Mouse (Mus musculus) cerebellum, adult 8-10 months (tissue): ENCODE data around the gene Polr3f.

Source experiments
- DNase-seq: peaks from one replicate; pipeline ENCODE4 v3.0.0; 2022

Gene Polr3f

DNA sequence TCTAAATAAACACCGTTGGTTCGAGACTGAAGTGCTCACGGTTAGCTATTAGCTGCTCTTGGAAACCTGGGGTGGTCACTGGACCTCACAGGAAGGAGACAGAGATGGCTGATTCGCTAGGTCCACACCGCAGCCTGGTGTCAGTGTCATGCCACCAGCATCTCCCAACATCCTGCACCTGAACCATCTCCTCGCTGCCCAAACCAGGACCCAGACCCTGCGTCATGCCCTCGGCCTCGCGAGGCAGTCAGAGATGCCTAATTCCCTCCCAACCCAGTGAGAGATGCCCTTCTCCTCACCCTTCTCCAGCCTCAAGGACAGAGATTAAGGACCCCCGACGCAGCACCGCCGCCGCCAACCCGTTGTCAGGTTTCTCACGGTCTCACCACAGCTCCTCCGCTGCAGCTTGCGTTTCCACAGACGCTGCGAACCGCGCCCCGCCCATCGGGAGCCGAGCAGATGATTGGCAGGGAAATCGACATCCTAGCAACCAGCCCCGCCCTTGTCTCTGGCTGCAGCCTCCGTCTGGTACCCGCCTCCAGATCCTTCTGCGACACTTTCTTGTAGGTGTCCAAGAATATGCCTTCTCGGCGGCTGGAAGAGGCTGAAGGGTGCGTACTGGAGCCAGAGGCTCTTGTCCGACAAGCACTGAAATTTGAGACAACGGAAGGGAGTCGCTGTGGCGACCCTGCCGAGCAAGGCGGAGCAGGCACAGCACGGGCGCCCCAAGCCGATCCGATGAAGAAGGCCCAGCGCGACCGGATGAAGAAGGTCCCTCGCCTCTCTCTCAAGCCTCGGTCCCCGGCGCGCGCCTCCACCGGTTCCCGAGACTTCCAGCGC lies at the start of gene Polr3f, which contains the start of gene Dzank1:
TSS of gene Polr3f (plus strand) at position 738 of the 840 bp plus-strand sequence.
TSS of gene Dzank1 (minus strand) at position 434 of the 840 bp plus-strand sequence.
- peak; percentile 97 for DNase-seq

DNA sequence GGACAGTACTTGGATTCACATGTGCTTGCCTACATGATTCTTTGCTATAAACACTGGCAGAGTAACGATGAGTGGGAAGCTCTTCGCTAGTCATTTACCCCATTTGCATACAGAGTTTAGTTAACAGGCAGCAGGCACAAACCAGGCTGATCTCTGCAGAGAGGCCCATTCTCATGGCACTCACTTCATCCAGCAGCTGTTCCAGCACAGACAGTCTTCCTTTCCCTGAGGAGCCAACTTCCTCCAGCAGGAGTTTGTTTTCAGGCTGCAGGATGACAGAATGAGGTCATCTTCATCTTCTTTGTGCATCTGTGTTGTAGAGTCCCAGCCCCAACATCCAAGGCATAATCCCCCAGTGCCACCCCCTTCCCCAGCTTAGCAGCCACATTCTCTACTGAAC lies 48.1 kb upstream of the Polr3f start:
- no peak for DNase-seq

DNA sequence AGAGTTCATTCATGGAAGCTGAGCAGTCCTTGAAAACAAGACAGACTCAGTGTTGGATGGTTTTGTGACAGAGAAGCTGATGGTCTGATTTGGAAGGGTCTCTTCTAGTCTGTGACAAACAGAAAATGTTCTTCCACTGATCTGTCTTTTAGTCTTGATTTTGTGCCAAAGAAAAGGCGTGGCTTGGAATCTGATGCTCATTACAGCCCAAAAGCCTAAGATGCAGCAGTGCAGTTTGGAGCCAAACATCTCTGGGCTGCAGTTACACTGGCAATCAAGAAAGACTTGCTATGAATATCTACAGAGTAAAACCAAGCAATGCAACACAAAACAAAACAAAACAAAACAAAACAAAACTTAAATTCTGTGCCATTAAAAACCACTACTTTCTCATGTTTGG lies 43.4 kb upstream of the Polr3f start:
- DNase-seq, result no peak

DNA sequence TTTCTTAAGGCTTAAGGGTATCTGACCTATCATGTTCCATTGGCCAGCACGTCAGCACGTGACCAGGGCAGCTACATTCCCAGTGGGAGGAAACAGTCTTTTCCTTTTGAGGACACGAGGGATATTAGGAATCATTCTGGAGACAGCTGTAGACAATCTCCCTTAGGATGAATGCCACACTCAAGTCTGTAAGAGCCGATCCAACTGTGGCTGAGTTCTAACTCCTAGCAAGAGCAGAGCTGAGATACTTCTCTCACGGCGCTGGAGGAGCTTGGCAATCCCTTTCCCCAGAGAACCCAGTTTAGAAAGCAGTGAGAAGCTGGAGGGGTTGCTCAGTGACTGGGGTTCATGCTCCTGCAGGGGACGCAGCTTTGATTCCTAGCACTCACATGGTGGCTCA lies 42.1 kb upstream of the Polr3f start:
- DNase-seq, result no peak

DNA sequence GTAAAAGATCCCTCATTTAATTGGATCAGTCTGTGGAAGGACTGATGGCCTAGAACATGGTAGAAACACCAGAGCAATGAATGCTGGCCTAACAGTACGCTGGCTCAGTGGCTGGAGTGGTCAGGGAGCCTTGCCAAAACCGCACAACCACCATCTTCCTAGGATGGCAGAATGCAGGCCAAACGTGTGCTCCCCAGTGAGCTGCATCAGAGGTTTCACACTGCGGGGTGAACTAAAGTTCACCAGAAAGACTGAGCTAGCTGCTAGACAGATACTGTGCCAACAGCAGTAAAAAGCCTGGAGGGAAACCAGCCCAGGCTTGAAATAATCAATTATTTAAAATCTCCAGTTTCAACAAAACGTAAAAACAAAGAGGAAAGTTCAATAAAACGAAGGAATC lies 40.0 kb upstream of the Polr3f start:
- DNase-seq, result no peak

DNA sequence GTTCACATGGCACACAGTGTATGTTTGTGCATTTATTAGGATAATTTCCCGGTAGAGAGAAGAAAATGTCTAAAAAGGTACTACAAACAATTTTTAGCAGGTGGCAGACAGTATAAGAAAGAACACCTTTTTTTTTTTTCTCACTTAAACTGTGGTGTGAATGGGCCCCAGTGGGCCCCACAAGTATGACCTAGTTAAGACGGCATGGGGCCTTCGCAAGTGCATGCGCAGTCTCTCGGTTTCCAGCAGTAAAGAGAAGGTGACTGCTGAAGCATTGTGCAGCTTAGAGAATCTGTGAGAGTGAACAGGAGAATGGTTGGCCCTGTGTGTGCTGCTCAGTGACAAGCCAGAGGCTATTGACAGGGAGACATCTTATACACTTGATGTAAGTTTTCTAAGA lies 38.2 kb upstream of the Polr3f start:
- no peak for DNase-seq

DNA sequence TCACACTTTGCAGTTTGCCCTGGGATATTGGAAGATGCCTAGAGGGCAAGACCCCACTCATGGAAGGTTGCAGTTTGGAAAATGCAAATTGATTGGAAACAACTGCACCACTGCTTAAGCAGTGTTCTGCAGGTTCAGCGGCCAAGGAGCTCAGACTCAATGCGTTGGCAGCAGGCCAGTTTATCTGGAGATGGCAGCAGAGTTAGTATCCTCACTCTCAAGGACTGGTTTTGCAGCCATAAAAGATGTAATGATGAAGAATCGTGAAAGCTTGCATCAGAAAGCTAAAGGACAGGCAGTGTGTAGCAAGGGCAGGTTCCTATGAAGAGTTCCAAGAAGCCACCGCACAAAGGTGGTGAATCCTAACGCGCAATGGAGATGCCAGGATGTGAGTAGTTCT lies 25.4 kb upstream of the Polr3f start:
- no peak for DNase-seq

DNA sequence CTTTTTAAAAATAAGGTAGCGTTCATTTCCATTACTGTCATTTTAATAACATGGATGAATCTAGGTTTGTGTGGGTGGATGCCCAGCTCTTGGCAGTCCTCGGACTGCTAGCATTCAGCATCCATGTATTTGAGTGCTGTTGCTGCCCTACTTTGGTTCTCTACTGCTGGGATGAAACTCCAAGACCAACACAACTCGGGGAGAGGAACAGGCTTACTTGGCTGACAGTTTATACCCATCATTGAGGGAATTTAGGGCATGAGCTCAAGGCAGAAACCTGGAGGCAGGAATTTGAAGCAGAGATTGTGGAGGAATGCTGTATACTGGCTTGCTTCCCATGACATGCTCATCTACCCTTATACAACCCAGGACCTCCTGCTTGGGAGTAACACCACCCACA lies 12.9 kb upstream of the Polr3f start:
- no peak for DNase-seq

DNA sequence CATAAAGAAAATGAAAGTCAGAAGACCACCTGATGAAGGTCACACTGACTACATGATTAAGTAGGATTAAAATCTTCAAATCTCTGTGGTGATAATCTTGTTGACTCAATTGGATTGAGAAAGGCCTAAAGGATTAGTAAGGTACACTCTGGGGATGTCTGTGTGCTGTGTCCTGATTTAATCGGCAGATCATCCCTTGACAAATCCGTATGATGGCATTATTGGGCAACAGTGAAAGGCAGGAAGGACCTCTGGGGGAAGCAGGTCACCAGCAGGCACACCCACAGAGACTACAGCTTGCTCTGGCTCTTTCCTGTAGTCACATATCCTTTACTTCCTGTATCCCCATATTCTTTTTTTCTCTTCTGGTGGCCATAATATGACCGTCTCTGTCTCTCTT lies 7.7 kb upstream of the Polr3f start:
- DNase-seq, result no peak

DNA sequence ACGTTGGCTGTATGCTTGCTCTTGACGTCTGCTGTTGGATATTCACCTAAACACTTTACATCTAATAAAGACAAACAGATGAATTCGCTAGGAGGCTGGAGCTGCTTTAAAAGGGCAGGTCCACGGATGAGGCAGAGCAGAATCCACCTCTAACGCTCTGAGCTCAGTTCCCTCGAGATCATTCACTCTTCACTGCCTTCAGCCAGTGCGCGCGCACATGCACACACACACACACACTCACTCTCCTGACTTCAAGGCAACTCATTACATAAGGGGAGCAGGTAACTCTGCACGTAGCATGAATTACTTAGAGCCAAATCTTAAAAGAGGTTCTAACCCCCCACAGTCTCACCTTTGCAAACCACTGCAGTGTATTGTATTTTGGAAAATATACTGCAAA lies 1.7 kb upstream of the Polr3f start:
- peak; percentile 22 for DNase-seq

DNA sequence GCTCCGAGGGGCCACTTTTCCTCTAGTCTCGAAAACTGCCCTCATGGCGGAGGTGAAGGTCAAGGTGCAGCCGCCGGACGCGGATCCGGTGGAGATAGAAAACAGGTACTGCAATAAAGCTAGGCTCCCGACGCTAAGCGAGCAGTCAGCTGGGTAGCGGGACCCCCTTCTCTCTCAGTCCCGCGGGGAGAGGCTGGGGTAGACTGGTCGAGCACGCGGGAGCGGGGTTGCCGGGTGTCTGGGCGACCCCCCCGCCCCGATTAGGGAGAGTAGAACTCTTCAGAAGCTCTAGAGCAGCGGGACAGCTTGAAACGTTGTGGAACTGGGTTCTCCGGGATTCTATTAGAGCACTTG lies 280 bp downstream of the Polr3f start:
- no peak for DNase-seq

DNA sequence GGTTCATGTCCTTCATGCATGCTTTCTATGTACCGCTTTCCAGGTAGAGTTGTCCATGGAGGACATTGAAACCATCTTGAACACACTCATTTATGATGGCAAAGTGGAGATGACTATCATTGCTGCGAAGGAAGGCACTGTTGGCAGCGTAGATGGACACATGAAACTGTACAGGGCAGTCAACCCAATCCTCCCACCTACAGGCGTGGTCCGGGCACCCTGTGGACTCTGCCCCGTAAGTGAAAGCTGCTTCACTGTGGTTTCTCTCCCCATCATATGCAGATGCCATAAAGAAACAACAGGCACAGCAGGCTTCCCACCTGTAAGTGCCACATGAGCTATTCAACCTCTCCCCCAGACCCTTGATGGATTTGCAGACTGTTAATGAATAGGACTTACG lies 9.6 kb downstream of the Polr3f start:
- no peak for DNase-seq

DNA sequence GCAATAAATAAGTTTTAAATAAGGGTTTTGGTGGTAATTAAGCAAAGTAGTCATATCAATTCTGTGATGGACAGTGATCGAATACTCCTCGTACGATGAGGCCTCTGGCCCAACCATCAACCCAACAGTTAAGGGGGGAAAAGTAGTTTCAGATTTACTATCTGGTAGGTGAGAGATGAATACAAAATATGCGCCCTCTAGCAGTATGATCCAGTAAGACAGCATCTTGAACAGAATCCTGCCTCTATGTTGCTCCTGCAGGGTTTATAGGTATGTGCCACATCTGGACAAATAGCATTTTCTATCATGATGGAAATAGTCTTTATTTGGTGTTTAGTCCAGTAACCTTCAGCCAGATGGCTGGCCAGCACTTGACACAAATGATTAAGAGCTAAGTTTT lies 13.7 kb downstream of the Polr3f start:
- no peak for DNase-seq

DNA sequence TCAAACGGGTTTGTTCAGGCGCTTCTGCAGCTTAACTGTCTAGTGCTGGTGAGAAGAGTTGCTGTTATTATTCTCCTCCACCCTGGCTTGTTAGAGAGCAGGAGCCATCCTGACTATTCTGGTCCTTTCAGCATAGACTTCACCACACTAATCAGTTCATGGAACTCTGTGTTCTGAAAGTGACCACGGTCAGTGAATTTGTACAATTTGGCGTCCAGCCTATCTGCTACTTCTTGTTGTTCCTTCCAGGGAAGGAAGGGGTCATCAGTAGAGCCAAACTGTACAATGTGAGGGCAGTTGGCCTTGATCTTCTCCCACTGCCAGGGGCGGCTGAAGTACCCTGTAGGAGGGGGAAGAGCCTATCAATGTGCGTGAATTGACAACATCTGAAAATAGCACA lies 16.2 kb downstream of the Polr3f start:
- DNase-seq, result no peak

DNA sequence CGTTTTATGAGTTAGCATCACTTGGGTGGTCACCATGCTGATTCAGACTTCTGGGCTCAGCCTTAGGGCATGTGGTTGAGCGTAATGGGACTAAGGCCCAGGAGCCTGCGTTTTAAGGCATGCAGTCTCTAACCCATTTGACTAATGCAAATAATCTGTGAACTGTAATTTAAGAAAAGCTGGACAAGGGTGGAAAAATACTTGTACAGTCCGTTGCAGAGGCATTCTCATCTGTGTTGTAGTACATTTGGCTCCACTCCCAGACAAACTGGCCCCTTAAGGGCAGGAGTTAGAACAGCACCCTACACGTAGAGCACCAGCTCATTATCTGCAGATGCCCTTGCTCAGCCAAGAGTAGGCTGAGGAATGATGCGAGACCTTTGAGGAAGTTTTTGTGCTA lies 17.1 kb downstream of the Polr3f start:
- DNase-seq, result no peak

DNA sequence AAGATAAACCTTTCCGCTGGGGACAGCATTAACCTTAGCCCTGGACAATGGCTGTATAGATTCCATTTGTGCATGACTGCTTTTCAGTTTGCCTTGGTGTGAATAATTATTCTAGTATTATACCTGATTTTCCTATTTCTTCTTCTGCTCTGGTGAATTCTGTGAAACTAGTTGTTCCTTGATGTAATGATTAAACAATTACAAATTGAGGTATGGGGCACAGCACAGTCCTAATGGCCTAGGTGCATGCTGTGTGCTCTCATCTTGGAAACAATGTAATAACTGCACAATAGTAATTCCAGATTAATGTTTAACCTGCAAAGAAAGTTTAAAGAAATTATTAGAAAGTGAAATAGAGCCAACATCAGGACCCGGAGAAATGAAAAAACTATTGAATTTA lies 17.5 kb downstream of the Polr3f start:
- DNase-seq, result no peak

DNA sequence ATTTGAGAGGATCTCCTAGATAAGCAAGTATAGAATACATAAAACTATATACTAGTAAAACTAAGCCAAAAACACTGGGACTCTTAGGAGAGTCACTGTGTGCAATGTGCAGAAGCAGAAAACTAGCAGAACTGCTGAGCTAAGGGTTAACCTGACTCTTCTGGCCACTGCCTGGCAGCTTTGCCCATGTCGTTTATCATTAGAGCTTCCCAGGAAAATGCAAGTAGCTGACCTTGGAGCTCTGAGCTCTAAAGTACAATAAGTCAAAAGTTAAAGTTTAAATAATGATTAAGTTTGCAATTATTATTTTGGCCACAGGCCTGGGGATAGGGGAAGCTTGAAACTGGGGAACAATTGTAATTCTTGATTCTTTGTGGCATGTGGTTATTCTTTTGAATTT lies 18.0 kb downstream of the Polr3f start:
- DNase-seq, result no peak

DNA sequence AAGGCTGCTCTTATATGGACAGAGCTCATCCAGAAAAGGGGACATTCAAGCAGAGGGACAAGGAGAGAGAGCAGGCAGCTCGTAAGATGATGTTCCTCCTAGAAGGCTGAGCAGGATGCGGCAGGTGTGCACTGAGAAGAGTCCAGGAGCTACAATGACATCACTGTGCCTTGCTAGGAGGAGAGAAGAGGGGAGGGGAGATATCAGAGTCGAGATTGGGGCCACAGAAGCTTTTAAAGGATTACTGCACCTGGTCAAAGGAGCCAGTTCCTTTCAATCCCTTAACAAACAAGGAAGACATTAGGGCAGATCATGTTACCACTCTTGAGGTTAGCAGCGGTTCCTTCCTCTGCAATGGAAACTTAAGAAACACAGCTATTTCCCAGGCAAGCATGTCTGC lies 20.0 kb downstream of the Polr3f start:
- DNase-seq, result no peak

DNA sequence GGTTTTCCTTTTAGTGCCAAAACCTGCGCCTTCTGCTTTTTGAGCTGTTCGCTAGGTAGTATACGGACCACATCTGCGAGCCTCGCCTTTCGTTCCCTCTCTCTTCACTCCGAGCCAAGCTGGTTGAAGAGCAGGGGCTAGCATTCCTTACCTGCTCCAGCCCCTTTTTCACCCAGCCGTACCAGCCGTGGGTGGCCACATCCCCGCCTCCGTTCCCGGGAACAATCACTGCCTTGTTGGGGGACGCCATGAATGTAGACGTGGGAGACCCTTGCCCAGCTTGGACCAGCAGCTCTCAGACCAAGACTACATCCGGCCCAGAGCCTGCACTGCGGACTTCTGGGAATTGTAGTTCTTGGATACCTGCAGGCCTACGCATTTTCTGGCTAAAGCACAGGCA lies 23.0 kb downstream of the Polr3f start, which contains the start of gene Rbbp9:
TSS of gene Rbbp9 (minus strand) at position 341 of the 400 bp plus-strand sequence.
- peak; percentile 61 for DNase-seq

DNA sequence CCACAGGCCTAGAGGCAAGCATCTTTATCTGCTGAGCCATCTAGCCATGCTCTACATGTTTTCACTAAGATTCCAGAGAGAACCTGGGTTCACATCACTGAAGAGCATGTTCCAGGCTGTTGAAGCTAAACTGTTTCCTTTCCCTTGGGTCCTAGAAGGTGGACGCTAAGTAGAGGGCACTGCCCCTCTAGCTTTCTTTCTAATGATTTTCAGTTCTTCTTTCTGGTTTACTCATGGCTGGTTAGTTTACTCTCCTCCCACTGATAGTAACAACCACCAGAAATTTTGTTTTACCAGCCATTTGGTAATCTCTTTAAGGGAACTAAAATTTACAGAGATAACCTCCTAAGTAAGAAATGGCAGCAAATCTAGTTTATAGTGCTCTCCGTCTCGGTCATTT lies 26.4 kb downstream of the Polr3f start:
- DNase-seq, result no peak

DNA sequence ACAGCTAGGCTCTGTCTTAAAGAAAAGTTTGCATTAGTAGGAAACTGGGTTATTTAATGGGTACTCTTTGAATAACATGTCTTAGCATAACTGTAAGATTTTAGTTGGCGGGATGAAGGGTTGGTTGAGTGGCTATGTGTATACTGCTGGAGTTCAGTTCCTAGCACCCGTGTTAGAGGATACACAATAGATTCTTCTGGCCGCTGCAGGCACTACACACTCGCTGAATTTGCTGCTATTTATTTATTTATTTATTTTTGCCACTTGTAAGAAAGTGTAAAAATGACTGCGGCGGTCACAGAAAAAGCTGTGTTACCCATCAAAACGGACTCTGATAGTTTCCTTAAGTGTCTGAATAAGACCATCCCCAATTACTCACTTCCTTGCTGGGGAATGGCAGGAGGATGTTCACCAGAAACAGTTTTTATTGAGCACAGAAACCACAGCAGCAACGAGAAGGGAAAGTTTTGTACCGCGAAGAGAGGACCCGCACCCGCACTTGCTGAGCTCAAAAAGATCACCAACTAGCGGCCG lies 27.8 kb downstream of the Polr3f start:
- DNase-seq, result no peak

DNA sequence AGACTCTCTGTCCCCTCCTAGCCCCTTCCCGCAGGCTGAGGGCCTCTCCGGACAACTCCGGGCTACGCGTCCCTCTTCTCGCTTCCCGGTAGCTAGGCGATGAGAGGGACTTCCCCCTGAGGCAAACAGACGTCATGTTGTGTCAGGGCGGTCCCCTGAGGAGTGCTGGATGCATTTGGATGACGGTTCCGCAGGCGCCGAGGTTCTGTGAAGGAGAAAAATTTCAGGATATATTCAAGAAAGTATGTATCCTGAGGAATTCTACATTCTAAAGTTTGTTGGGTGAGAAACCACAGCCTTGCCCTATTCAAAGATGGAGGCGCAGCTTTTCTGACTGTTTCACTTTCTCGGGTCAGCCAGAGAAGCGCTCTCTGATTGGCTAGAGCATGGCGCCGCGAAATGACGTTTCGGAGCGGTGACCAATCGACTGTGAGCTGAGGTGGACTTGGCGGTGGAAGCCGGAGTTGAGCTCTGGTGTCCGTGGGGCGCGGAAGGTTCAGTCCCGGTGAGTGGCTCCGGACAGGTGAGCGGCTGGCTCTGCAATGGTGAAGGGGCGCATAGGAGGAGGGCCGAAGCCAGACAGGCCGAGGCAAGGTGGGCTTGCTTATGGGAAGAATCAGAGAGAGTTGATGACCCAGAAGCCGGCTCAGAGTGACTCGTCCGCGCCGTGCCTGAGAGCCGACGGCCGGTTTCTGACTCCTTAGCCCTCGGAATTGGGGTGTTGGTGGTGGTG lies 28.5 kb downstream of the Polr3f start, which contains the start of gene Sec23b:
TSS of gene Sec23b (plus strand) at position 410 of the 733 bp plus-strand sequence.
- peak; percentile 95 for DNase-seq

DNA sequence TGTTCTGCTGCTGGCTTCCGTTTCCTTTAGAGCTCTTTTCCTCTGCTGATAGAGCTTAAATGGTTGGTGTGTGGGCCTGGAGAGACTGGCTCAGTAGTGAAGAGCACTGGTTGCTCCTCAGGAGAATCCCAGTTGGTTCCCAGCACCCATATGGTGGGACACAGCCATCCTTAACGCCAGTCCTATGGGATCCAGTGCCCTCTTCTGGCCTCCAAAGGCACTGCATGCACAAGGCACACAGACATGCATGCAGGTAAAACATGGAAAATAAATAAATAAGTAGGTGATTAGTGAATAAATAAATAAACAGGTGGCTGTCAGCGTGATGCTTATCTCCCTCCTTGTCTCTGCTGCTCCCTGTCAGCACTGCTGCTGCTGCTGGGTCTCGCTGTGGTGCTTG lies 61.2 kb downstream of the Polr3f start:
- no peak for DNase-seq
